Mouse (Mus musculus) hindbrain, postnatal 0 days (tissue): ENCODE data around the gene Bace2. TPM values are rescaled to one million over a fixed set of nuclear protein-coding genes. Genes with fewer than 3 reads are reported as not detected.

Experiments used
- ATAC-seq: fragments of 200-750 bp; cut with Nextera tagmentation; 2 replicates; pipeline ENCODE4 v1.8.0; 2017; ENCODE audit warnings: mild to moderate bottlenecking, moderate TSS enrichment, moderate library complexity
- DNase-seq: peaks from one replicate; pipeline ENCODE4 v3.0.0-alpha.2; 2015; ENCODE audit warnings: low spot score
- H3K27ac ChIP-seq: fragments of 300-500 bp; sonication (generic); 2 replicates; pipeline ENCODE4 v1.5.1; 2014; ENCODE audit warnings: mild to moderate bottlenecking
- H3K27me3 ChIP-seq: fragments of 300-500 bp; sonication (generic); 2 replicates; pipeline ENCODE4 v1.6.1; 2014; ENCODE audit warnings: low read length, mixed read lengths; ENCODE audit not compliant: insufficient read depth
- H3K36me3 ChIP-seq: fragments of 300-500 bp; sonication (generic); 2 replicates; pipeline ENCODE4 v1.6.1; 2014; ENCODE audit warnings: low read length, mixed read lengths; ENCODE audit not compliant: insufficient read depth
- H3K4me1 ChIP-seq: fragments of 300-500 bp; sonication (generic); 2 replicates; pipeline ENCODE4 v1.6.1; 2014; ENCODE audit warnings: antibody characterized with exemption, low read length, mixed read lengths; ENCODE audit not compliant: insufficient read depth
- H3K4me2 ChIP-seq: fragments of 300-500 bp; sonication (generic); 2 replicates; pipeline ENCODE4 v1.6.1; 2014; ENCODE audit warnings: low read depth, mild to moderate bottlenecking, low read length, moderate library complexity, mixed read lengths
- H3K4me3 ChIP-seq: fragments of 300-500 bp; sonication (generic); 2 replicates; pipeline ENCODE4 v1.5.1; 2014; ENCODE audit warnings: low read length
- H3K9ac ChIP-seq: fragments of 300-500 bp; sonication (generic); replicated peaks from 2 replicates; pipeline ENCODE4 v1.6.1; 2014; ENCODE audit warnings: mild to moderate bottlenecking, low read length, moderate library complexity, mixed read lengths
- H3K9me3 ChIP-seq: fragments of 300-500 bp; sonication (generic); 2 replicates; pipeline ENCODE4 v1.6.1; 2016; ENCODE audit warnings: low read length, mixed read lengths
- CTCF ChIP-seq: IDR thresholded peaks from 2 replicates; pipeline ENCODE4 v1.5.1; 2016; ENCODE audit warnings: antibody characterized with exemption, control low read depth, low read depth
- WGBS: fragments of 180-500 bp; shearing (Covaris S2); extraction: QIAGEN DNeasy Blood & Tissue Kit; methylation state at CpG from one replicate; pipeline ENCODE4 v1.1.7; 2014; 5-methylcytosine and 5-hydroxymethylcytosine counted together
- polyA plus RNA-seq: library from polyadenylated mRNA; unstranded; fragments of >200 nt; fragmentation: Nextera tagmentation; extraction: Ambion mirVana; gene quantifications from 2 replicates; pipeline ENCODE4 v1.2.1, GENCODE M21; 2015
- total RNA-seq: library from RNA; depleted of rRNA; stranded (reverse); fragments of >200 nt; gene quantifications from 2 replicates; pipeline ENCODE4 v1.2.3, GENCODE M21; 2014; rRNA removed

Gene Bace2
- total RNA-seq (1.5 and 2.7 TPM in 2 replicates), polyA plus RNA-seq (6.1 and 9.1 TPM in 2 replicates)

DNA sequence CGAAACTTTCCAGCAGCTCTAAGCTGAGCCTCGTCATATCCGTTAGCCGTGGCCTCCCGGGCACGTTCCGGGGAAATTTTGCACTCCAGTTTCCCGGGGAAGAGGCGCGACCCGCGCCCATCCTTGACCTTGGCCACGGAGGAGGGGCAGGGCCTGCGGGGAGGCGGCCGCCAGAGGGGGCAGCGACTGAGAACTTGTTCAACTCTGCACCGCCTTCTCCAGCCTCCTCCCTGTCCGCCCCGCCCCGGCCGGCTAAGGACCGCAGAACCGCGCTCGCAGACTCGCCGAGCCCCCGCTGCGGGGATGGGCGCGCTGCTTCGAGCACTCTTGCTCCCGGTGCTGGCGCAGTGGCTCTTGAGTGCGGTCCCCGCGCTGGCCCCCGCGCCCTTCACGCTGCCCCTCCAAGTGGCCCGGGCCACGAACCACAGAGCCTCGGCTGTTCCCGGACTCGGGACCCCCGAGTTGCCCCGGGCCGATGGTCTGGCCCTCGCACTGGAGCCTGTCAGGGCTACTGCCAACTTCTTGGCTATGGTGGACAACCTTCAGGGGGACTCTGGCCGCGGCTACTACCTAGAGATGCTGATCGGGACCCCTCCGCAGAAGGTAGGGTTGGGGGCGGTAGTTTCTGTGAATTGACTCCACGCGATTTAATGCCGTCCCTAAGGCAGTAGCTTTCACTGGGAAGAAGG lies at the start of gene Bace2:
TSS of gene Bace2 (plus strand) at position 244 of the 689 bp plus-strand sequence.
- Histone ChIP-seq H3K4me3 (peak within 1 kb of the TSS; percentile 49), H3K9me3 (no peaks in the 10 kb centered on the region), H3K36me3 (no peaks in the 10 kb centered on the region), H3K4me2 (peak within 1 kb of the TSS; percentile 96), H3K27ac (no peak within 1 kb of the TSS), H3K27me3 (peaks cover 6% of the 10 kb centered on the region; the same call in 1 of the 2 replicates), H3K9ac (peak within 1 kb of the TSS; percentile 33), H3K4me1 (0 out of 2 replicates have a peak, but pooled peaks cover 5% of the 10 kb centered on the region)
- peak; percentile 47 for DNase-seq
- peak; percentile 53 for TF ChIP-seq CTCF
- under 1% methylated on average over 55 of the region's 58 CpGs for WGBS
- ATAC-seq, result peak; percentile 75

DNA sequence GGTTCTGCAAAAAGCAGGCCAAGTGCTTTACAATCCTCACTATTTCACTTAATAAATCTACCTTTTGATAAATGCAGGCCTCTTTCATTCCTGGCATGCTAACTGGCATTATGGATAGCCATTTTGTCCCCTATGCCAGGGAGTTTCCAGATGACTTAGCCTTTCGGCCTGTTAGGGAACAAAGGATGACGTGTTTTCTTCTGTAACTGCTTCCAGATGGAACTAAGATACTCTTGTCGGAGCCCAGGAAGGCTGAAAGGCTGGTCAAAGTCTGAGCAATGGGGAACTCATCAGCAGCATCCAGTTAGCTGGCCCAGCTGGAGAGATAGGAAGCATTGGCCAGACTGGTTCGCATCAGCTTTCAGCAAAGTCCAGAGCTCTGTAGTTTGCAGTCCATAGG lies 48.9 kb upstream of the Bace2 start:
- Histone ChIP-seq H3K27ac (no peak overlapping the region), H3K4me3 (no peak overlapping the region), H3K27me3 (no peaks in the 10 kb centered on the region), H3K9me3 (no peaks in the 10 kb centered on the region), H3K36me3 (no peaks in the 10 kb centered on the region), H3K4me2 (no peak overlapping the region), H3K4me1 (no peaks in the 10 kb centered on the region), H3K9ac (no peak overlapping the region)
- DNase-seq (no peak), ATAC-seq (no peak)
- WGBS, result 46% methylated on average over 4 of the region's 4 CpGs
- no peak for TF ChIP-seq CTCF

DNA sequence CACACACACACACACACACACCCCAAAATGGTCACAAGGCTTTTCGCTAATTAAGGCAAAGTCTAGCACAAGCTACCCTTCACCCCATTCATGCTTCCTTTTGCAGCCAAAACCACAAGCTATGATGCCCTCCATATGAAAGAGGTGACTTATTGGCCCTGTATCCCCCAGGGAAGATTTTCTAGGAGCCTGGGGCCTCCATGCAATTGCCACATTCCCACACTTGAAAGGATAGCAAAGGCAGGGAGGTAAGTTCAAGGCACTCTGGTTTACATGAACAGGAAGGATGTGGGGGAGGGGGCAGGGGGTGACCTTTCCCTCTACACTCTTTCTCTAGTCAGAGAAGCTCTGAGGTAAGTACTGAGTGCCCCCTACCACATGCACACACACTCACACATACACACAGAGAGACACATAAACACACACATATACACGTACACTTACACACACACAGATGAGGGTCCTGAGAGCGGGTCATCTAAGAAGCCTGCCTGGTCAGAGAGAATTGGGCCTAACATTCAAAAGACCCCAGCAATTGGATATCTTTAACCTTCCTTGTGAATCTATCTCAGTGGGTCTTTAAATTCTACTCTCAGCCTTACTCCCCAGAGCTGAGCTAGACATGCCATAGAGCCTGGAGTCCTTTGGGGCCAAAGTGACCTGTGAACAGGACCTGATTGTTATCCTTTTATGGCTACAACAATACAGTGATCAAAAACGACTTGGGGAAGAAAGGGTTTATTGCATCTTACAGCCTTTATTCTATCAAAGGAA lies 46.6 kb upstream of the Bace2 start:
- Histone ChIP-seq H3K36me3 (no peaks in the 10 kb centered on the region), H3K4me1 (no peaks in the 10 kb centered on the region), H3K27me3 (no peaks in the 10 kb centered on the region), H3K4me2 (no peak overlapping the region), H3K9me3 (no peaks in the 10 kb centered on the region), H3K27ac (no peak overlapping the region), H3K9ac (no peak overlapping the region), H3K4me3 (no peak overlapping the region)
- no peak for DNase-seq
- WGBS, result 69% methylated on average over 4 of the region's 4 CpGs
- TF ChIP-seq CTCF, result no peak
- no peak for ATAC-seq

DNA sequence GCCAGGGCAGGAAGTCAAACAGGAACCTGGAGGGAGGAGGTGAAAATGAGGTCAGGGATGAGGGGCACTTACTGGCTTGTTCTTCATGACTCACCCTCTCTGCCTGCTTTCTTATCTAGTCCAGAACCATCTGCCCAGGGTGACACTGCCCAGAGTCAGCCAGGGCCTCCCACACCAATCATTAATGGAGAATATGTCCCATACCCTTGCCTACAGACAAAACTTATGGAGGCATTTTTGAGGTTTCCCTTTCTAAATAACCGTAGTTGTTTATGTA lies 46.0 kb upstream of the Bace2 start:
- no peak for TF ChIP-seq CTCF
- WGBS, result 76% methylated on average over 1 of the region's 1 CpGs
- H3K27ac ChIP-seq, result no peak overlapping the region
- DNase-seq (no peak), ATAC-seq (no peak)
- H3K27me3 ChIP-seq, result no peaks in the 10 kb centered on the region
- no peak overlapping the region for H3K4me3 ChIP-seq
- no peaks in the 10 kb centered on the region for H3K36me3 ChIP-seq
- H3K4me2 ChIP-seq, result no peak overlapping the region
- no peaks in the 10 kb centered on the region for H3K4me1 ChIP-seq
- no peak overlapping the region for H3K9ac ChIP-seq
- no peaks in the 10 kb centered on the region for H3K9me3 ChIP-seq

DNA sequence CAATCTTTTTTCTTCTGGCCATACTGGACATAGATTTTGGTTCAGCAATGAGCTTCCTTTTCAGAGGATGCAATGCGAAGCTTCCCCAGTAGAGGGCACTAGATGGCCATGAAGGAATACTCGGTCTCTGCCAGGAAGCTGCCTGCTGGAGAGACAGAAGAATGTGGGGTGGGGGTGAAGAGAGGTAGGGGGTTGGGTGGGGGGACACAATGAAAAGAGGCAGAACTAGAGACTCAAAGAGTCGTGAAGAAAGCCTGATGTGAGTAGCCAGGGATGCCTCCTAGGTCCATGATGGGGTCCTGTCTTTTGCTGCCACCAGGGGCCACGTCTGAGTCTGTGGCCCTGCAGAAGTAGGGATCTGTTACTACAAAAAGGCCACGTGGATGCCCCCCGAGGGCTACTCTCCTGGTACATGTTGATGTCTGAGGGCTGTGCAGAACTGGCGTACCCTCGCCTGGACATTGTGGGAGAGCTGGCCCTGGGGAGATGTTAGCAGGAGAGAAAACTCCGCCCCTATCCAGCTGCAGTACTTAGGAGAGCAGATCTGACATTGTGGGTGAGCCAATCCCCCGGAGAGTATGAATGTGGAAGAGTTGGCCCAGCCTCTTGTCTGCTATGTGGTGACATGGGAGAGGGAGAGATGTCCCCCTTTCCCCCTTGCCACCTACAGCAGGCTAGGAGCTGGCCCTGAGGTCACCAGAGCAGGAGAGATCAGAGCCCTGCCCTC lies 43.4 kb upstream of the Bace2 start:
- peak; percentile 76 for ATAC-seq

DNA sequence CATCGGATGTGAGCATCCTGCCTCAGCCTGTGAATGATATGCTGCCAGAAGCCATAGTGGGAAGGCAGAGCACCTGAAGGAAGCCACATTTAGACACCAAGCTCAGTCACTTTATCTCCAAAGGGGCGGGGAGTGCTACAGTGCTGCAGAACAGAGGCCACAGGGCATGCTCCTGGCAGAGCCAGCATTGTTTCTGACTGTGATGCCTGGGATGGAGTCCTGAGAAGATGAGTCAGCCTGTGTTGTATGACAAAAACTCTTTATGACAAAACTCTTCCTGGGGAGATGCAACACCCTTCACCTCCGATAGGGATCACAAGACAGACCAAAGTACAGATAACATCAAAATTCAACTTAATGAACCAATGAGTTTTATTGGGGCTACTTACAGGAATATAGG lies 35.0 kb upstream of the Bace2 start:
- no peak for DNase-seq
- Histone ChIP-seq H3K27me3 (no peaks in the 10 kb centered on the region), H3K9ac (no peak overlapping the region), H3K36me3 (no peaks in the 10 kb centered on the region), H3K27ac (no peak overlapping the region), H3K9me3 (no peaks in the 10 kb centered on the region), H3K4me3 (no peak overlapping the region), H3K4me1 (no peaks in the 10 kb centered on the region), H3K4me2 (no peak overlapping the region)
- 87% methylated on average over 3 of the region's 3 CpGs for WGBS
- no peak for TF ChIP-seq CTCF
- ATAC-seq, result no peak

More for the DNA sequence above, 43.4 kb upstream of the Bace2 start:
- Histone ChIP-seq H3K36me3 (no peaks in the 10 kb centered on the region), H3K9ac (no peak overlapping the region), H3K4me2 (no peak overlapping the region), H3K27me3 (no peaks in the 10 kb centered on the region), H3K4me3 (no peak overlapping the region), H3K27ac (no peak overlapping the region), H3K9me3 (no peaks in the 10 kb centered on the region), H3K4me1 (no peaks in the 10 kb centered on the region)
- peak; percentile 89 for TF ChIP-seq CTCF
- WGBS, result 29% methylated on average over 10 of the region's 10 CpGs
- DNase-seq, result peak; percentile 89
